Comparison of ENCODE assay signal across 18 mouse cellular contexts in the genomic region with DNA sequence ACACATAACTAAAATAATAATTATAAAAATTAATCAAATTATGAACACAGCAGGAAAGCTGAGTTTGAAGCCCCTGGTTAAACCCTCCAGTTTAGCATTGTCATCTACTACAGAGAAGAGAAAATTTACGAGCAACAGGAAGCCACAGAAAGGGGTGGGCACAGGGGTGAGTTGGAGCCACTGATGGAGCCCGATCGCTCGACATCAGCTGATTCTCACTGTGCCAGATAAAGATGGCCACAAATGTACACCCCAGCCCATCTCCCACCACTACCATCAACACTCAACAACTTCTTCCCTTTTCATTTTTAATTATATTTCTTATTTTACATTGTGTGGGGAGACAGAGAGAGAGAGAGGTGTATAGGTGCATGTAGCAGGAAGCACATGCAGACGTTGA. TPM values are rescaled to one million over a fixed set of nuclear protein-coding genes. Genes with fewer than 3 reads are reported as not detected.
A peak's percentile ranks its signal among the peaks of the same experiment; 100 is the strongest.
DNase-seq lines count a peak whose midpoint lies in the region; ATAC-seq and TF ChIP-seq lines count a peak whose summit lies in the region.
"Had no signal": no experiment of that assay in that cellular context is flagged by ENCODE, and none has a peak within 500 bp of the region (broad histone marks: within the 10 kb centered on the region; RNA-seq: fewer than 3 reads in every experiment).

No protein-coding gene starts in this region.

- no peaks in the 10 kb centered on the region for H3K9me3 ChIP-seq in heart, embryonic 15.5 days (replicated peaks)
- H3K9me3 ChIP-seq in heart, embryonic 11.5 days (replicated peaks; ENCODE audit: control insufficient read depth, low read length): no peaks in the 10 kb centered on the region
- H3K9me3 ChIP-seq in liver, embryonic 15.5 days (replicated peaks): no peaks in the 10 kb centered on the region
- H3K9me3 ChIP-seq: embryonic facial prominence, embryonic 13.5 days; midbrain, embryonic 15.5 days; neural tube, embryonic 12.5 days had no signal

- no peaks in the 10 kb centered on the region for H3K27me3 ChIP-seq in heart, embryonic 15.5 days
- no peaks in the 10 kb centered on the region for H3K27me3 ChIP-seq in heart, embryonic 11.5 days (ENCODE audit: control insufficient read depth, insufficient read depth, low read length)
- no peaks in the 10 kb centered on the region for H3K27me3 ChIP-seq in liver, embryonic 15.5 days
- no peaks in the 10 kb centered on the region for H3K27me3 ChIP-seq in thymus, adult 2 months (ENCODE audit: control insufficient read depth, insufficient read depth, low read length)
- H3K27me3 ChIP-seq: embryonic facial prominence, embryonic 13.5 days; midbrain, embryonic 15.5 days; neural tube, embryonic 12.5 days had no signal

- TF ChIP-seq POLR2A in thymus, adult 2 months (IDR thresholded peaks at IDR 0.05; ENCODE audit: control insufficient read depth, extremely low read depth, insufficient read depth, low read length, poor library complexity): no peak

- no peak overlapping the region for H3K9ac ChIP-seq in heart, embryonic 15.5 days
- H3K9ac ChIP-seq in heart, embryonic 11.5 days (ENCODE audit: low read depth, low read length): no peak overlapping the region
- no peak overlapping the region for H3K9ac ChIP-seq in liver, embryonic 15.5 days
- H3K9ac ChIP-seq: embryonic facial prominence, embryonic 13.5 days; hindbrain, embryonic 14.5 days; midbrain, embryonic 15.5 days; neural tube, embryonic 12.5 days had no signal

- WGBS in heart, embryonic 15.5 days: 63% methylated on average over 5 of the region's 5 CpGs
- WGBS in heart, embryonic 11.5 days (ENCODE audit: insufficient replicate concordance): 84% methylated on average over 5 of the region's 5 CpGs
- 31% methylated on average over 5 of the region's 5 CpGs for WGBS in liver, embryonic 15.5 days (ENCODE audit: insufficient replicate concordance)
- 3% methylated on average over 5 of the region's 5 CpGs for WGBS in thymus, adult 2 months

- no peak for ATAC-seq in heart, embryonic 15.5 days (replicated peaks; ENCODE audit: insufficient number of reproducible peaks, insufficient read depth, low FRiP score, low read depth)
- ATAC-seq in heart, embryonic 11.5 days (replicated peaks; ENCODE audit: insufficient number of reproducible peaks, low FRiP score, low TSS enrichment): no peak
- ATAC-seq in liver, embryonic 15.5 days (ENCODE audit: insufficient read depth): no peak
- ATAC-seq: midbrain, embryonic 15.5 days had no signal

- H3K4me3 ChIP-seq in heart, embryonic 15.5 days: no peak overlapping the region
- H3K4me3 ChIP-seq in heart, embryonic 11.5 days (ENCODE audit: low read depth, low read length): no peak overlapping the region
- no peak overlapping the region for H3K4me3 ChIP-seq in liver, embryonic 15.5 days (replicated peaks)
- H3K4me3 ChIP-seq in thymus, adult 2 months (ENCODE audit: control insufficient read depth, insufficient read depth, low read length): no peak overlapping the region
- H3K4me3 ChIP-seq: heart, adult 2 months; midbrain, embryonic 15.5 days; neural tube, embryonic 12.5 days had no signal

- no peak for TF ChIP-seq CTCF in thymus, adult 2 months (IDR thresholded peaks at IDR 0.05; ENCODE audit: borderline replicate concordance, control insufficient read depth, extremely low read depth, insufficient read depth, low read length, poor library complexity)

- peak; percentile 38 for DNase-seq in A20 (ENCODE audit: low read depth, low spot score)
- DNase-seq in Muller cell, postnatal 12 days (ENCODE audit: inconsistent ontology term): peak; percentile 43
- no peak for DNase-seq in thymus, adult 2 months
- no peak for DNase-seq in spleen, adult 12 weeks (ENCODE audit: low spot score)
- DNase-seq: adrenal gland, postnatal 14 days; cerebellum, adult 2 months; gastrocnemius, postnatal 10 days; heart, adult 2 months; kidney, postnatal 10 days; left cerebral cortex, postnatal 4 days; thymus, postnatal 36 days had no signal

- H3K4me2 ChIP-seq in heart, embryonic 15.5 days: no peak overlapping the region
- no peak overlapping the region for H3K4me2 ChIP-seq in heart, embryonic 11.5 days
- H3K4me2 ChIP-seq in liver, embryonic 15.5 days: 0 out of 2 replicates have a peak overlapping the region, but pooled peaks have one; percentile 90
- H3K4me2 ChIP-seq: midbrain, embryonic 15.5 days had no signal

- peaks cover 19% of the 10 kb centered on the region for H3K36me3 ChIP-seq in heart, embryonic 15.5 days
- H3K36me3 ChIP-seq in heart, embryonic 11.5 days (ENCODE audit: control insufficient read depth, insufficient read depth, low read length): peaks cover 5% of the 10 kb centered on the region
- peaks cover 31% of the 10 kb centered on the region for H3K36me3 ChIP-seq in liver, embryonic 15.5 days (replicated peaks)
- H3K36me3 ChIP-seq in thymus, adult 2 months (ENCODE audit: control insufficient read depth, insufficient read depth, low read length): peaks cover 19% of the 10 kb centered on the region

- H3K27ac ChIP-seq in heart, embryonic 15.5 days: 0 out of 2 replicates have a peak overlapping the region, but pooled peaks have one; percentile 25
- no peak overlapping the region for H3K27ac ChIP-seq in heart, embryonic 11.5 days (ENCODE audit: low read depth, low read length)
- peak overlapping the region; percentile 30; the same call in 1 of the 2 replicates for H3K27ac ChIP-seq in liver, embryonic 15.5 days (replicated peaks)
- no peak overlapping the region for H3K27ac ChIP-seq in thymus, adult 2 months (ENCODE audit: control insufficient read depth, insufficient read depth, low read length)
- H3K27ac ChIP-seq: embryonic facial prominence, embryonic 13.5 days; heart, adult 2 months; hindbrain, embryonic 14.5 days; midbrain, embryonic 15.5 days; neural tube, embryonic 12.5 days had no signal

- peaks cover 24% of the 10 kb centered on the region for H3K4me1 ChIP-seq in heart, embryonic 15.5 days (replicated peaks)
- H3K4me1 ChIP-seq in heart, embryonic 11.5 days (ENCODE audit: control insufficient read depth, insufficient read depth, low read length): peaks cover 7% of the 10 kb centered on the region
- peaks cover 39% of the 10 kb centered on the region for H3K4me1 ChIP-seq in liver, embryonic 15.5 days (replicated peaks)
- H3K4me1 ChIP-seq in thymus, adult 2 months (replicated peaks; ENCODE audit: control insufficient read depth, insufficient read depth, low read length): peaks cover 22% of the 10 kb centered on the region

RNA-seq across cellular contexts. Expression of a gene that starts 1.5 kb away (rescaled TPM):
- 7.7 and 9.9 TPM in 2 replicates for polyA plus RNA-seq in heart, embryonic 15.5 days (2015; fragmentation: Nextera tagmentation; extraction: Ambion mirVana)
- 7.0 and 8.0 TPM in 2 replicates for polyA plus RNA-seq in heart, embryonic 11.5 days (2014; fragmentation: Nextera tagmentation; extraction: Ambion mirVana)
- polyA plus RNA-seq in liver, embryonic 15.5 days (2015; fragmentation: Nextera tagmentation; extraction: Ambion mirVana): 3.3 and 4.2 TPM in 2 replicates
- 25.8 and 29.9 TPM in 2 replicates for polyA plus RNA-seq in thymus, adult 2 months (2012; rRNA removed)

RNA-seq across cellular contexts. Expression of a gene that starts 9.8 kb away (rescaled TPM):
- polyA plus RNA-seq in heart, embryonic 15.5 days (2015; fragmentation: Nextera tagmentation; extraction: Ambion mirVana): 5,943 and 6,493 TPM in 2 replicates
- 7,480 and 8,290 TPM in 2 replicates for polyA plus RNA-seq in heart, embryonic 11.5 days (2014; fragmentation: Nextera tagmentation; extraction: Ambion mirVana)
- 5,733 and 6,728 TPM in 2 replicates for polyA plus RNA-seq in liver, embryonic 15.5 days (2015; fragmentation: Nextera tagmentation; extraction: Ambion mirVana)
- 6,903 and 9,637 TPM in 2 replicates for polyA plus RNA-seq in thymus, adult 2 months (2012; rRNA removed)

Comparison
In these comparisons a context has a peak if more than half of its experiments do, and no peak if none do; other contexts are left out.
1. H3K27ac ChIP-seq: peak in heart, embryonic 15.5 days (single experiment) and liver, embryonic 15.5 days (single experiment); none in heart, embryonic 11.5 days (single experiment) and thymus, adult 2 months (single experiment).
2. DNase-seq: peak in A20 (single experiment) and Muller cell, postnatal 12 days (single experiment); none in thymus, adult 2 months (single experiment) and spleen, adult 12 weeks (single experiment).